Mouse (Mus musculus) layer of hippocampus, adult 9-10 months (tissue): ENCODE results near the gene Cntrl.

Experiments used
- DNase-seq: peaks from one replicate; pipeline ENCODE4 v3.0.0; 2022; ENCODE audit warnings: low spot score

The Cntrl gene

GRCm38 (mm10) chr2:35109141-35109923 is at the start of gene Cntrl:
Gene Cntrl (plus strand): TSS chr2:35109492.
- peak; percentile 94 for DNase-seq

- DNase-seq = no peak
These were observed 49.0 kb upstream of the Cntrl start for GRCm38 (mm10) chr2:35060256-35060655.

GRCm38 (mm10) chr2:35060897-35061296 is 48.4 kb upstream of the Cntrl start:
- no peak for DNase-seq

- DNase-seq = no peak
These were observed 48.0 kb upstream of the Cntrl start, which contains the start of gene Hc for GRCm38 (mm10) chr2:35061338-35061737. Gene Hc (minus strand): TSS chr2:35061438.

- DNase-seq = no peak
These were observed 45.8 kb upstream of the Cntrl start for GRCm38 (mm10) chr2:35063333-35064030.

GRCm38 (mm10) chr2:35066525-35067082 is 42.7 kb upstream of the Cntrl start:
- DNase-seq = no peak

GRCm38 (mm10) chr2:35067117-35067516 is 42.2 kb upstream of the Cntrl start:
- no peak for DNase-seq

- no peak for DNase-seq
These were observed 40.2 kb upstream of the Cntrl start for GRCm38 (mm10) chr2:35069124-35069523.

- no peak for DNase-seq
These were observed 39.0 kb upstream of the Cntrl start for GRCm38 (mm10) chr2:35070275-35070674.

GRCm38 (mm10) chr2:35072547-35072946 is 36.7 kb upstream of the Cntrl start:
- DNase-seq = no peak

- no peak for DNase-seq
These were observed 35.0 kb upstream of the Cntrl start for GRCm38 (mm10) chr2:35074328-35074727.

GRCm38 (mm10) chr2:35079166-35079565 is 30.1 kb upstream of the Cntrl start:
- no peak for DNase-seq

GRCm38 (mm10) chr2:35087418-35087817 is 21.9 kb upstream of the Cntrl start:
- DNase-seq = no peak

- no peak for DNase-seq
These were observed 8.8 kb upstream of the Cntrl start for GRCm38 (mm10) chr2:35100529-35100928.

GRCm38 (mm10) chr2:35101443-35101842 is 7.8 kb upstream of the Cntrl start, which contains the start of gene AI182371:
Gene AI182371 (minus strand): TSS chr2:35101543.
- no peak for DNase-seq

GRCm38 (mm10) chr2:35102777-35103176 is 6.5 kb upstream of the Cntrl start:
- no peak for DNase-seq

- DNase-seq = no peak
These were observed 5.7 kb upstream of the Cntrl start for GRCm38 (mm10) chr2:35103558-35103957.

GRCm38 (mm10) chr2:35104843-35105242 is 4.4 kb upstream of the Cntrl start:
- no peak for DNase-seq

GRCm38 (mm10) chr2:35107984-35108635 is 1.2 kb upstream of the Cntrl start:
- no peak for DNase-seq

GRCm38 (mm10) chr2:35108712-35109111 is 580 bp upstream of the Cntrl start:
- DNase-seq = peak; percentile 33

GRCm38 (mm10) chr2:35109924-35110304 is 622 bp downstream of the Cntrl start:
- DNase-seq = no peak

GRCm38 (mm10) chr2:35110521-35110920 is 1.2 kb downstream of the Cntrl start:
- DNase-seq = no peak
